Mouse (Mus musculus): ENCODE data around the gene Ndufaf3. TPM values are rescaled to one million over a fixed set of nuclear protein-coding genes. Genes with fewer than 3 reads are reported as not detected.

The Ndufaf3 gene
- polyA plus RNA-seq, 1 experiment from 2014 or later: 41.5 TPM

- Histone ChIP-seq H3K36me3 (peaks cover 96% of the 10 kb centered on the region), H3K4me1 (no peaks in the 10 kb centered on the region), H3K27ac (no peak overlapping the region), H3K4me3 (replicated peaks) (no peak overlapping the region), H3K9ac (no peak overlapping the region), H3K4me2 (no peak overlapping the region), H3K27me3 (no peaks in the 10 kb centered on the region), H3K9me3 (replicated peaks) (no peaks in the 10 kb centered on the region)
- ATAC-seq (replicated peaks; ENCODE audit: low FRiP score): no peak
These were observed 26.4 kb downstream of the Ndufaf3 start for GRCm38 (mm10) chr9:108540846-108541245.

GRCm38 (mm10) chr9:108531496-108531895 is 35.7 kb downstream of the Ndufaf3 start:
- H3K4me1 ChIP-seq: no peaks in the 10 kb centered on the region
- H3K4me2 ChIP-seq: no peak overlapping the region
- no peak overlapping the region for H3K9ac ChIP-seq
- 91% methylated on average over 1 of the region's 1 CpGs for WGBS
- no peak overlapping the region for H3K27ac ChIP-seq
- no peaks in the 10 kb centered on the region for H3K27me3 ChIP-seq
- no peaks in the 10 kb centered on the region for H3K9me3 ChIP-seq (replicated peaks)
- no peak for ATAC-seq (replicated peaks; ENCODE audit: low FRiP score)
- peaks cover 90% of the 10 kb centered on the region for H3K36me3 ChIP-seq
- no peak overlapping the region for H3K4me3 ChIP-seq (replicated peaks)

GRCm38 (mm10) chr9:108530954-108531353 is 36.3 kb downstream of the Ndufaf3 start:
- H3K4me3 ChIP-seq (replicated peaks): no peak overlapping the region
- no peak overlapping the region for H3K9ac ChIP-seq
- no peak overlapping the region for H3K27ac ChIP-seq
- peaks cover 85% of the 10 kb centered on the region for H3K36me3 ChIP-seq
- no peaks in the 10 kb centered on the region for H3K9me3 ChIP-seq (replicated peaks)
- 88% methylated on average over 1 of the region's 1 CpGs for WGBS
- no peak overlapping the region for H3K4me2 ChIP-seq
- H3K4me1 ChIP-seq: no peaks in the 10 kb centered on the region
- ATAC-seq (replicated peaks; ENCODE audit: low FRiP score): no peak
- H3K27me3 ChIP-seq: no peaks in the 10 kb centered on the region

- H3K36me3 ChIP-seq: peaks cover 51% of the 10 kb centered on the region
- H3K9me3 ChIP-seq (replicated peaks): no peaks in the 10 kb centered on the region
- WGBS: 80% methylated on average over 3 of the region's 3 CpGs
- H3K4me2 ChIP-seq: no peak overlapping the region
- H3K9ac ChIP-seq: no peak overlapping the region
- H3K4me3 ChIP-seq (replicated peaks): no peak overlapping the region
- no peak overlapping the region for H3K27ac ChIP-seq
- ATAC-seq (replicated peaks; ENCODE audit: low FRiP score): no peak
- H3K27me3 ChIP-seq: no peaks in the 10 kb centered on the region
- 0 out of 2 replicates have a peak, but pooled peaks cover 4% of the 10 kb centered on the region for H3K4me1 ChIP-seq
These were observed 41.8 kb downstream of the Ndufaf3 start for GRCm38 (mm10) chr9:108525400-108525799.

- Histone ChIP-seq H3K9ac (no peak overlapping the region), H3K36me3 (peaks cover 38% of the 10 kb centered on the region), H3K4me1 (peaks cover 17% of the 10 kb centered on the region), H3K4me2 (no peak overlapping the region), H3K9me3 (replicated peaks) (no peaks in the 10 kb centered on the region), H3K27me3 (no peaks in the 10 kb centered on the region), H3K4me3 (replicated peaks) (no peak overlapping the region), H3K27ac (no peak overlapping the region)
- no peak for ATAC-seq (replicated peaks; ENCODE audit: low FRiP score)
- WGBS: 96% methylated on average over 4 of the region's 4 CpGs
These were observed 43.9 kb downstream of the Ndufaf3 start for GRCm38 (mm10) chr9:108523341-108523740.

- Histone ChIP-seq H3K9me3 (replicated peaks) (no peaks in the 10 kb centered on the region), H3K4me2 (no peak overlapping the region), H3K4me1 (peaks cover 17% of the 10 kb centered on the region), H3K27ac (no peak overlapping the region), H3K27me3 (no peaks in the 10 kb centered on the region), H3K36me3 (peaks cover 28% of the 10 kb centered on the region), H3K9ac (no peak overlapping the region), H3K4me3 (replicated peaks) (no peak overlapping the region)
- no peak for ATAC-seq (replicated peaks; ENCODE audit: low FRiP score)
- 79% methylated on average over 2 of the region's 2 CpGs for WGBS
These were observed 45.6 kb downstream of the Ndufaf3 start for GRCm38 (mm10) chr9:108521604-108522003.

- H3K4me1 ChIP-seq: peaks cover 24% of the 10 kb centered on the region
- 0% methylated on average over 13 of the region's 13 CpGs for WGBS
- peak overlapping the region; percentile 99 for H3K4me3 ChIP-seq (replicated peaks)
- no peaks in the 10 kb centered on the region for H3K9me3 ChIP-seq (replicated peaks)
- H3K27ac ChIP-seq: peak overlapping the region; percentile 99
- ATAC-seq (replicated peaks; ENCODE audit: low FRiP score): no peak; the same call in none of the 2 replicates
- no peaks in the 10 kb centered on the region for H3K27me3 ChIP-seq
- H3K4me2 ChIP-seq: peak overlapping the region; percentile 70
- peak overlapping the region; percentile 96 for H3K9ac ChIP-seq
- peaks cover 37% of the 10 kb centered on the region for H3K36me3 ChIP-seq
These were observed 49.3 kb downstream of the Ndufaf3 start for GRCm38 (mm10) chr9:108517931-108518332.

GRCm38 (mm10) chr9:108517253-108517930 is 49.8 kb downstream of the Ndufaf3 start:
- peak overlapping the region; percentile 96 for H3K9ac ChIP-seq
- under 1% methylated on average over 71 of the region's 95 CpGs for WGBS
- peaks cover 42% of the 10 kb centered on the region for H3K36me3 ChIP-seq
- H3K4me1 ChIP-seq: peaks cover 24% of the 10 kb centered on the region
- H3K27ac ChIP-seq: peak overlapping the region; percentile 99
- H3K4me3 ChIP-seq (replicated peaks): peak overlapping the region; percentile 99
- no peaks in the 10 kb centered on the region for H3K9me3 ChIP-seq (replicated peaks)
- H3K27me3 ChIP-seq: no peaks in the 10 kb centered on the region
- ATAC-seq (replicated peaks; ENCODE audit: low FRiP score): peak; percentile 80
- peak overlapping the region; percentile 85 for H3K4me2 ChIP-seq

- Histone ChIP-seq H3K4me3 (replicated peaks) (peak within 1 kb of the TSS; percentile 99), H3K9ac (peak within 1 kb of the TSS; percentile 96), H3K36me3 (peaks cover 50% of the 10 kb centered on the region), H3K4me2 (peak within 1 kb of the TSS; percentile 85), H3K9me3 (replicated peaks) (no peaks in the 10 kb centered on the region), H3K4me1 (peaks cover 24% of the 10 kb centered on the region), H3K27me3 (no peaks in the 10 kb centered on the region), H3K27ac (peak within 1 kb of the TSS; percentile 99)
- WGBS: 1% methylated on average over 55 of the region's 55 CpGs
- ATAC-seq (replicated peaks; ENCODE audit: low FRiP score): peak; percentile 95
These were observed 50.6 kb downstream of the Ndufaf3 start, which contains the start of gene Qrich1 for GRCm38 (mm10) chr9:108516380-108517251. Gene Qrich1, plus strand, starts transcription at chr9:108516806.

MicroRNAs encoded within 50 kb of the gene (microRNA counts, 519-probe panel; counts per million panel counts)
- microRNA mmu-miR-191: 2,619 counts per million, percentile 56 among the panel's probes with 10 or more counts
- microRNA mmu-miR-425: 2,696 counts per million, percentile 62 among the panel's probes with 10 or more counts

Small RNA genes lying within 50 kb of the gene (microRNA-seq; reads per million reads assigned to microRNA genes)
- gene Gm24083 (not detected), gene Mir191 (not detected), gene Mir425 (1,528 reads per million, percentile 82 among the genes with 10 or more reads in this experiment)

Other genes with a start within 250 kb of the Ndufaf3 start
- gene Gpx1, start 228.5 kb downstream of the Ndufaf3 start, polyA plus RNA-seq (2015; fragmentation: Nextera tagmentation; extraction: Ambion mirVana): 695 and 743 TPM in 2 replicates
- gene Usp4, start 219.6 kb downstream of the Ndufaf3 start, polyA plus RNA-seq (2015; fragmentation: Nextera tagmentation; extraction: Ambion mirVana): 95.2 and 105 TPM in 2 replicates
- gene 1700102P08Rik, start 174.6 kb downstream of the Ndufaf3 start, polyA plus RNA-seq (2015; fragmentation: Nextera tagmentation; extraction: Ambion mirVana): 0.54 and 0.61 TPM in 2 replicates
- gene Ccdc36, start 138.9 kb downstream of the Ndufaf3 start, polyA plus RNA-seq (2015; fragmentation: Nextera tagmentation; extraction: Ambion mirVana): 1.6 TPM in 2 replicates
- not detected in 2 replicates for gene BC048562, start 131.0 kb downstream of the Ndufaf3 start, polyA plus RNA-seq (2015; fragmentation: Nextera tagmentation; extraction: Ambion mirVana)
- 61.6 and 62.9 TPM in 2 replicates for gene Ccdc71, start 106.9 kb downstream of the Ndufaf3 start, polyA plus RNA-seq (2015; fragmentation: Nextera tagmentation; extraction: Ambion mirVana)
- 31.0 and 37.8 TPM in 2 replicates for gene Klhdc8b, start 105.9 kb downstream of the Ndufaf3 start, polyA plus RNA-seq (2015; fragmentation: Nextera tagmentation; extraction: Ambion mirVana)
- 48.8 and 56.6 TPM in 2 replicates for gene Lamb2, start 87.7 kb downstream of the Ndufaf3 start, polyA plus RNA-seq (2015; fragmentation: Nextera tagmentation; extraction: Ambion mirVana)
- 69.3 and 78.8 TPM in 2 replicates for gene Usp19, start 76.8 kb downstream of the Ndufaf3 start, polyA plus RNA-seq (2015; fragmentation: Nextera tagmentation; extraction: Ambion mirVana)
- gene Qars, start 59.7 kb downstream of the Ndufaf3 start, polyA plus RNA-seq (2015; fragmentation: Nextera tagmentation; extraction: Ambion mirVana): 105 and 111 TPM in 2 replicates
- gene Qrich1, start 50.6 kb downstream of the Ndufaf3 start, polyA plus RNA-seq (2015; fragmentation: Nextera tagmentation; extraction: Ambion mirVana): 122 and 125 TPM in 2 replicates
- gene Impdh2, start 7.1 kb downstream of the Ndufaf3 start, polyA plus RNA-seq (2015; fragmentation: Nextera tagmentation; extraction: Ambion mirVana): 187 and 198 TPM in 2 replicates
- 155 and 180 TPM in 2 replicates for gene Dalrd3, start 2.5 kb upstream of the Ndufaf3 start, polyA plus RNA-seq (2015; fragmentation: Nextera tagmentation; extraction: Ambion mirVana)
- 123 and 139 TPM in 2 replicates for gene Wdr6, start 11.3 kb upstream of the Ndufaf3 start, polyA plus RNA-seq (2015; fragmentation: Nextera tagmentation; extraction: Ambion mirVana)
- gene P4htm, start 30.2 kb upstream of the Ndufaf3 start, polyA plus RNA-seq (2015; fragmentation: Nextera tagmentation; extraction: Ambion mirVana): 9.1 and 11.7 TPM in 2 replicates
- 50.1 and 51.0 TPM in 2 replicates for gene Arih2, start 82.0 kb upstream of the Ndufaf3 start, polyA plus RNA-seq (2015; fragmentation: Nextera tagmentation; extraction: Ambion mirVana)
- 50.0 and 51.8 TPM in 2 replicates for gene Slc25a20, start 94.7 kb upstream of the Ndufaf3 start, polyA plus RNA-seq (2015; fragmentation: Nextera tagmentation; extraction: Ambion mirVana)
- gene Prkar2a, start 121.9 kb upstream of the Ndufaf3 start, polyA plus RNA-seq (2015; fragmentation: Nextera tagmentation; extraction: Ambion mirVana): 25.5 and 27.6 TPM in 2 replicates
- 96.4 and 106 TPM in 2 replicates for gene Ip6k2, start 216.4 kb upstream of the Ndufaf3 start, polyA plus RNA-seq (2015; fragmentation: Nextera tagmentation; extraction: Ambion mirVana)
- 12.0 and 16.3 TPM in 2 replicates for gene Nckipsd, start 240.9 kb upstream of the Ndufaf3 start, polyA plus RNA-seq (2015; fragmentation: Nextera tagmentation; extraction: Ambion mirVana)